Mouse (Mus musculus) monocyte, adult 2 months (primary cell): ENCODE measurements around the gene 9130213A22Rik.

Experiments
- DNase-seq, 2 experiments: peaks; one replicate each; pipeline ENCODE4 v3.0.0; 2022; ENCODE audit warnings: low spot score in 2 of 2, low read depth in 1 of 2

The 9130213A22Rik gene

GRCm38 (mm10) chr11:69107676-69108075 lies 14.7 kb downstream of the 9130213A22Rik start:
- DNase-seq: no peak

DNA sequence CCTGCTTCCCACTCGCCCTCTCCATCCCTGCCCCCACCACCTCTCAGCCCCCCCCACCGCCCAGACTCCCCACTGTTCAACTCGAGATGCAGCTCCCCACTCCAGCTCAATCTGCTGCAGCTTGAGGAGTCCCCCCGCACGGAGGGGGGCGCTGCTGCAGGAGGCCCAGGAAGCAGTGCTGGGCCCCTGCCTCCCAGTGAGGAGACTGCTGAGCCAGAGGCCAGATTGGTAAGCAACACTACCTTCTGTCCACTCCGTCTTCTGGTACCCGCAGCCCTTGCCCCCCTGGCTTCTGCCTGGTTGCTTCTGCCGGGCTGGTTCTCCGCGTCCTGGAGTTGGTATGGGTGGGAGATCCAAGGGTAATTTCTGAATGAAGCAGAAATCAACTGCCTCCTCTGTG lies 15.5 kb downstream of the 9130213A22Rik start:
- no peak for DNase-seq

- DNase-seq: no peak
These were observed 16.1 kb downstream of the 9130213A22Rik start for GRCm38 (mm10) chr11:69106299-69106698.

DNA sequence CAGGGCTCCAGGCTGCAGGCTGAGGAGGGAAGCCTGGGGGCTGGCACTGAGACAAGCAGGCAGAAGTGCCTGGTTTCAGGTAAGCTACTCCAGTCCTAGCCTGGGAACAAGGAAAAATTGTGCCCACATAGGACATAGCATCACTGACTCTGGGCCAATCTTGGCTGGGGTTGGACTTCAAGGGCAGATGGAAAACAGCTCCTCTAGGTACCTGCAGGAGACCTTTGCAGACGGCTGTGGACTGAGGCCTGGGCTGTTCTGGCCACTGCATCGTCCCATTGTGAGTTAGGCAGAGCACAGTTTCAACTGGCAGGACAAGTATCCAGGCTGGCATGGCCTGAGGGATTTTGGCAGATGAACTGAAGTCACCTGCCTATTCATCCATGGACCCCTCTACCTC lies 16.6 kb downstream of the 9130213A22Rik start:
- no peak for DNase-seq

- DNase-seq: no peak
These were observed 17.2 kb downstream of the 9130213A22Rik start for GRCm38 (mm10) chr11:69105227-69105626.

- no peak for DNase-seq
These were observed 17.9 kb downstream of the 9130213A22Rik start for GRCm38 (mm10) chr11:69104487-69104886.

DNA sequence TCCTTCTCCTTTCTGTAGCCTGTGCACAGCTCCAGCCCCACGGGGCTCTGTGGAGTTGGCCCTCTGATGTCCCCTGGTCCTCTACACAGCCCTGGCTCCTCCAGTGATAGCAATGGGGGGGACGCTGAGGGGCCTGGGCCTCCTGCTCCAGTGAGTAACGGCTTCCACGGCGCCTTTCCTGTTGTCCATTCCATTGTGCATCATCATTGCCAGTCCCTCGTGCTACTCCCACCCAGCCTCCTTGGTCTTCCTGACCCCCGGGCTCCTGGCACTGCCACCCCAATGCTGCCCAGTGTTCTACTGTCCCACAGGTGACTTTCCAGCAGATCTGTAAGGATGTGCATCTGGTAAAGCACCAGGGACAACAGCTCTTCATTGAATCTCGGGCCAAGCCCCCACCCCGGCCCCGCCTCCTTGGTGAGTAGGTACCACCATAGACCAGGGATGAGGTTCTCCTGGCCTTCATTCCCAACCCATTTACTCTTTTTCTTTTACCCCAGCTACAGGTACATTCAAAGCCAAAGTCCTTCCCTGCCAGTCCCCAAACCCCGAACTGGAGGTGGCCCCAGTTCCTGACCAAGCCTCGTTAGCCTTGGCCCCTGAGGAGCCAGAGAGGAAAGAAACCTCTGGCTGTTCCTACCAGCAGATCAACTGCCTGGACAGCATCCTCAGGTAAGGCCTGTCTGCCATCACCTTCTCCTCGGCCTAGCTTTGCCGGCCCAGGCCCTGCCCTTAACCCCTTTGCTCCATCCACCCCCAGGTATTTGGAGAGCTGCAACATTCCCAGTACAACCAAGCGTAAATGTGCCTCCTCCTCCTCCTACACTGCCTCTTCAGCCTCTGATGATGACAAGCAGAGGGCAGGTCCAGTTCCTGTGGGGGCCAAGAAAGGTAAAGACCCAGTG lies 18.6 kb downstream of the 9130213A22Rik start:
- DNase-seq: no peak

- no peak for DNase-seq
These were observed 19.3 kb downstream of the 9130213A22Rik start for GRCm38 (mm10) chr11:69103121-69103520.

DNA sequence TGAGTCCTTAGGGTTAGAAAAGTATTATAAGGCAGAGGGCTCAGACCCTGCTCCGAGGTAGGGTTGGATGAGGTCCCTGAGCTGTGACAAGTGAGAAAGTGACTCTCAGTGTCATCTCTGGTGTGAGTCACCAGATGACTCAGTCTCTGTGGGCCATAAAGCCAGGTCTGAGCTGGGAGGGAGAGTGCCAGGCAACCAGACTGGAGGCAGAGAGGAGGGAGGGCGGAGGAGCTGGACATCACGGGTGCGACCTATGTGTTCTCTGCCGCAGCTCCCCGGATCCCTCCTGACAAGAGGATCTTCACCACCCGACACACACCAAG lies 20.0 kb downstream of the 9130213A22Rik start:
- DNase-seq: no peak

DNA sequence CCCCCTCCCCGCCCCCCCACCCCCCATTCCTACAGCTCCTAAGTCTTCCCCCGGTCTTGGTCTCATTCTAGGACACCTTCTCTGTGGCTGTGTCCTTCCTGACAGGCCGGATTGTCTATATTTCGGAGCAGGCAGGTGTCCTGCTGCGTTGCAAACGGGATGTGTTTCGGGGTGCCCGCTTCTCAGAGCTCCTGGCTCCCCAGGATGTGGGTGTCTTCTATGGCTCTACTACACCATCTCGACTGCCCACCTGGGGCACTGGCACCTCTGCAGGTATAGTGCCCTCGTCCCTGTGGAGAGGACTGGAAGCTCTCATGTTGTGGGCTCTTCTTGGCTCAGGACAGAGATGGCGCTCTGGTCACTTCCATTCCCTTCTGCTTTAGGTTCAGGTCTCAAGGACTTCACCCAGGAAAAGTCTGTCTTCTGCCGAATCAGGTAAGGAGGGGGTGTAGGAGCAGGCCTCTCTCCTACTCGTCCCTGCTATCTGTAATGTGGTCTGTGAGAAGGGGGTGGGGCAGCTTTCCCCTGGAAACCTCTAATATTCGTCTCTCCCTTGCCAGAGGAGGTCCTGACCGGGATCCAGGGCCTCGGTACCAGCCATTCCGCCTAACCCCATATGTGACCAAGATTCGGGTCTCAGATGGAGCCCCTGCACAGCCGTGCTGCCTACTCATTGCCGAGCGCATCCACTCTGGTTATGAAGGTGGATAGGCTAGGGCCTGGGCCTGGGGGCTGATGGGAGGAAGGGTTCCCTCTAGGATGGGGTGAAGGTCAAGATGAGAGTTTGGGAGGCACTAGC lies 20.6 kb downstream of the 9130213A22Rik start:
- DNase-seq: no peak

- no peak for DNase-seq
These were observed 21.6 kb downstream of the 9130213A22Rik start for GRCm38 (mm10) chr11:69100639-69101360.

- peak in 1 of 2 experiments; percentile 90 for DNase-seq
These were observed 22.5 kb downstream of the 9130213A22Rik start for GRCm38 (mm10) chr11:69099915-69100345.

- peak in 1 of 2 experiments; percentile 72 for DNase-seq
These were observed 23.0 kb downstream of the 9130213A22Rik start for GRCm38 (mm10) chr11:69099177-69099914.

DNA sequence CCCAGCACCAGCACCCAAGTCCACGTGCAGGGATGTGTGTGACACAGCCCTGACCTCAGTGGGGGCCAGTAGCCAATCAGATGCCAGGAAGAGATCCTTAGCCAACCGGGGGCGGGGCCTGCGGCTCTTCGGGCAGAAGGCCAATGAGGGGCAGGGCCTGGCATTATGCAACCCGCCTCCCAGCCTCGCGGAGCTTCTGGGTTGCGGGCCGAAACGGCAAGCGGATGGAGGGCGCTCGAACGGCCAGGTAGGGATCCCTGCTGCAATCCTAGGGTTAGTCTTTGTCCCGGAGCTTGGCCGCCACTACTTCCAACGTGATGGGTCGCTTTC lies 23.7 kb downstream of the 9130213A22Rik start:
- DNase-seq: peak; percentile 97 to 98

GRCm38 (mm10) chr11:69098039-69098761 lies 24.2 kb downstream of the 9130213A22Rik start:
- no peak for DNase-seq

DNA sequence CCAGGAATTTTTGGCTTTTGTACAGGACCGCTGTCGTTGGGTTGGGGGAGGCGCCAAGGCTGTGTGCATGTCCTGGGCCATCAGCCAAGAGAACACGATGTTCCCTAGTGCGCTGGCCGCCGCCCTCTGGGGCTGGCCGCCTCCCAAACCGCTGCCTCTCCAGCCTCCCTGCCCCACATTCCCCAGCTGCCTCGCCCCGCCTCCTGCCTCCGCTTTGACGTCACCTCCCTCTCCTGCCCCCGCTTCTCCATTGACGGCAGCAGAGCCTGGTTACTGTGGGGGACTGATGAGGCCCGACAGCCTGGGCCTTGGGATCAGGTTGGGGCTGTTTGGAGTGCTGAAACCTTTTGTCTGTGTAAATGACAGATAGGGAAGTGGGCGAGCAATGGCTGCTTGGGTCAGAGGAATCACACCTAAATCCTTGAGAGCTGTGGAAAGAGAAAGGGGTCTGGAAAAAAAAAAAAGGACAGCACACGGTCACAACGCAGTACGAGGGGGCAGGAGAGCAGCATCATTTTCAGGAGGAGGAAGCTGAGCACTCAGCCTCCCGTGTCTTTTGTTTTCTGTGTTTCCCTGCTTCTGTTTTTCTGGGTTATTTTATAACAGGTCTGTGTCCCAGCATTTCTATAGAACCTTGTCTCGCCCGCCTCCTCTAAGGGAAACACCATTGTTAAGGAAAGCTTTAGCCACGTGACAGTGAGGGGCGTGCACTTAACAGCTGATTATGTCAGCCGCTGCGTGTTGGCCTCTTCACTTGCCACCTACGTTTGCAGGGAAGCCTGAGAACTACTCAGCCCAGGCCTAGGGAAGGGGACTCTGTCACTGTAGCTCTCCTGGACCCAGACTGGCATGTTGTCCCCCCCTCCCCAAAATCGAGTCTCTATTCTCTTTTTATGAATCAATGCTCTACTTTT lies 25.1 kb downstream of the 9130213A22Rik start:
- DNase-seq: peak; percentile 98 to 99

DNA sequence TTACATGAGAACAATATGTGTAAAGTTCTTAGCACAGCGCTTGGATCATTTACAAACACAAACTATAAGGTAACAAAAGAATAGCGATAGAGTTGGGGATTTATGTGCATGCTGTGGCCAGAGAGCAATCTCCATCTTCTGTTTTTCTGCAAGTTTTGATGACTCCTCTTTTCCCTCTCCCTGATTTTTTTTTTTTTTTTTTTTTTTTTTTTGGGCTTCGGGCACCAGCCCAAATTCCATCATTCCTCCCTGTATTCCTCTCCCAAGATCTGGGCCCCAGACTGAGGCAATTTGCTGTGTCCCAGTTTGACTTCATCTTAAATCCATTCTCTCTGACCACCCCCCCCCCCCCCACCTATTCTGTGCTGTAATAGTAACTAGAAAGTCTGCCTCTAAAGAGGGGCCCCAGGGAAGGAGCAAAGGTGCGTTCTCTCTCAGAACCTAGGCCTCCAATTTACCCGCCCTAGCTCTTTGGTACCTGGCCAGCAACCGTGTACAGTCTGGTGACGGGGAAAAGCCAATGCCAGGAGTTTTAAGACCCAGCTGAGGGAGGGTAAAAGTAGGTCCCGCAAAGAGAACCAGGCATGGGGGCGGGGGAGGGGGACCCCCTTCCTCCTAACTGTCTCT lies 25.9 kb downstream of the 9130213A22Rik start:
- DNase-seq: no peak

- DNase-seq: peak in 1 of 2 experiments; percentile 69
These were observed 26.7 kb downstream of the 9130213A22Rik start for GRCm38 (mm10) chr11:69095511-69096231.
